Mouse (Mus musculus): ENCODE results near the gene Cxcl10.

The Cxcl10 gene

DNA sequence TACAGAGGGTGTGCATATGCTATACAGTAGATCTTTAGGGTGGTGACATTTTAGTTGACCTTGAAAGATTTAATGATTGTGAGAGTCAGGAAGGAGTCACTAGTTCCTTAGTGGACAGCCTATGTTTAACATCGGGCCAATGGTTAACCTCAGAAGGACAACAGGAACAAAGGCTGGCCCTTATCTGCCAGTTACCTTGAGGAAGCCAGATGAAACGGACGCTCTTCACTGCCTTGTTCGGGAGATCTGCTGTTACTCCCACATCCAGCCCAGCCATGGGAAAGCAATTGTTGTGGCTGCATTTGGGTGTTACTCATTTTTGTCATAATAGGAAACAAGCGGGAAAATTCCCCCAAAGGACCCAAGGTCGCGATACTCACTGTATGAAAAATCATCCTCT is 34.9 kb downstream of the Cxcl10 start:
- DNase-seq: no peak

DNA sequence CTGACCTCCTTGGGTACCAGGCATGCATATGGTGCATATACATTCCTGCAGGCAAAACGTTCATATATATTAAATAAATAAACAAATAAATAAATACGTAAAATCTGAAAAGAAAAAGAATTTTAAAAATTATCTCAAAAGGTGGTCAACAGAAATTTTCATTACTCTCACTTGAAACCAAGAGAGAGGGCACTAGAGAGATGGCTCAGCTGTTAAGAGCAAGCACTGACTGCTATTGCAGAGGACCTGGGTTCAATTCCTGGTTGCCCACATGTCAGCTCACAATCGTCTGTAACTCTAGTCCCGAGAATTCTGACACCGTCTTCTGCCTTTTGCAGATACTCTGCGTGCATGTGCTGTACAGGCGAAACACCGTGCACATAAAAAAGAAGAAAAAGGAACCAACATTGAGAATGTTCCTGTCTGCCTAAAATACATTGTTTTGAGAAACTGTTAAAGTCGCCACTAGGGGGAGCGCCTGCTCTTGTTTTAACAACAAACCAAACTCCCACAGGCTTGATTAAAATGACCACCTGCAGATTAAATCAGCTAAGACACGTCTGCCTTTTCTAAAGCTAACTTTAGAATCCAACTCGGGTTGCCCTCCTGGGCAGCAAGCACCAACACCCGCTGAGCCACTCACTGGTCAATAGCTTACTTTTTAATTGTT is 36.5 kb downstream of the Cxcl10 start:
- DNase-seq: peak; percentile 46 to 84

DNA sequence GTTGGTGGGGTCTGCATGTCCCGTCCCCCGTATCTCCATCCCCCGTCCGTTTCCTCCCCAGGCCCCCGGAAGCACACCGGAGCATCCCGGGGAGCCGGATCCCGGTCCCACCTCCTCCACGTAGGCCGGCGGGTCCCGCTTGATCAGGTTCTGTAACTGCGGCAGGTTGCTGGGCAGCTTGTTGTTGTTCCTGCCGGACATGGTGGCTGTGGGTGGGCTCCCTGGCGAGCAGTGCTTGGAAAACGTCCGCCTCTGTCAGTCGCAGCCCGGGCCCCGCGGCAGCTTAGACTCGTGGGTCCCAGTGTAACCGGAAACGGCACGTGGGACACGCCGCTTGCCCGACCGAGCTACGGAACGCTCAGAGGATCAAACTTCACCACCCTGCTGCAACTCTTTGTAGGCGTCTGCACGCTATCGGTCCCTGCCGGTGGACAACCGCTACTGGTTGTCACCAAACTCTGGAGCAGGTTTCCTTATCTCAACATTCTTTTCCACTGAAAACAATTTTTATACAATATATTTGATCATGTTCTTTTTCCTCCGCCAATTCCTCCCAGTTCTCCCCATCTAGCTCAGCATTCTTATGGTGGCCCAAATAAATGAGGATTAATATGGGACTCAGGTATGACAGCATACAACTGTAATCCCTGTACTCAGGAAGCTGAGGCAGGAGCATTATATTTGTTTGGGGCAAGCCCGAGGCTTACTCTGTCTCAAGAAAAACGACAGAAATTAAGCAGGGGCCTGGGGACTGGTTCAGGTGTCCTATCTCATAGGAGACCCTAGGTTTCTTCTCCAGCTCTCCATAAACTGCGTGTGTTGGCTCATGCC is 38.8 kb downstream of the Cxcl10 start, which contains the start of gene Sdad1:
TSS of gene Sdad1 (minus strand) at position 799 of the 831 bp plus-strand sequence.
- peak; percentile 94 to 95 for DNase-seq

DNA sequence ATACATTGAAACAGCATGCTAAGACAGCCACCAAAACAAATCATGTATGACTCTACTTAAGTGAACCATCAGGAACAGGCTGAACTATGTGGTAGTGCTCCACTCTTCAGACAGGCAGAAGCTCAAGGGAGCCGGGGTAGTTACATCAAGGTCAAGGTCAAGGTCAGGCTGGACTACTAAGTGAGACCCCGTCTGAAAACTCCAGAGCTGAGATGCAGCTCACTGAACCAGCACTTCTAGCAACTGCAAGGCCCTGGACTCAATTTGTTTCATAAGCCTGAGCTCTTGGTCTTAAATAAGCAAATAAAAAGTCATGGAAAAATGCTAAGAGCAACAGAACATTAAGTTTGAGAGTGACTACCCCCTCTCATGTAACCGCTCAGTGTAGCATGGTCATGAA is 44.4 kb downstream of the Cxcl10 start:
- DNase-seq: no peak

DNA sequence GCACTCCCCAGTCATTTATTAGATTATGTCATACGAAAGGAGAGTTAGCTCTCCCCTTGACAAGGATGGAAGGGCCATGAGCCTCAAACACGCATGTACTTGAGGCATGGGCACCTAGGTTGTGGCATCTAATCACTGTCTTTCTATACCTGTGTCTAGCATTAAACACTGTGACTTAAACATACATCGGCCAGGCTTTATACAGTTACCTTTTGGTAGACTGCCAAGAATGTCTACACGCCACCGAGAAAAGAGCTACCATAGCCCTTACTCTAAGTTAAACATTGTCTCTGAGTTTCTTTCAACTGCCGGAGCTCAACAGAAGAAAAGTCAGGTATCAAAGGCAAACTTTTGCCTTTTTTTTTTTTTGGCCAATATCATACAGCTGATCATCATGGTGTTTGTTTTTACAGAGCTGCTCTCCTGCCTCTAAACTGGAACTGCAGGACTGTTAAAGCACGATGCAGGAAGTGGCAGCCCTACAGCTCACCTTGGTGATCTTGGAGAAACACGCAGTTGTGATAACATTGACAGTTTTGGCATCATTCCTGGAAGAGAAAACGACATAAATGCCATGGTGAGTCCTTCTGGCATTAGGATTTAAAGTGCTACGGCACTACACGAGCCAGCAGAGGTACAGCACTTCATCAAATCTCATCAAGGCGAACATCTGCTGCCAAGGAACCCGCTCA is 46.4 kb downstream of the Cxcl10 start:
- no peak for DNase-seq

Data from lung, postnatal 4 days (tissue).